Mouse (Mus musculus) kidney, postnatal 0 days (tissue): Measurements from ENCODE around the gene Marcks. TPM values are rescaled to one million over a fixed set of nuclear protein-coding genes. Genes with fewer than 3 reads are reported as not detected.
A peak's percentile ranks its signal among the peaks of the same experiment; 100 is the strongest.

Experiments
- ATAC-seq: fragments of 200-750 bp; cut with Nextera tagmentation; replicated peaks from 2 replicates; pipeline ENCODE4 v1.8.0; 2017; ENCODE audit warnings: low read depth, moderate number of reproducible peaks, moderate TSS enrichment, moderate library complexity; ENCODE audit not compliant: low FRiP score
- DNase-seq: peaks from one replicate; pipeline ENCODE4 v3.0.0-alpha.2; 2016; ENCODE audit warnings: low spot score
- H3K27ac ChIP-seq: fragments of 300-500 bp; sonication (generic); 2 replicates; pipeline ENCODE4 v1.5.1; 2014; ENCODE audit warnings: mild to moderate bottlenecking
- H3K27me3 ChIP-seq: fragments of 300-500 bp; sonication (generic); 2 replicates; pipeline ENCODE4 v1.6.1; 2014; ENCODE audit warnings: low read length, mixed read lengths; ENCODE audit not compliant: insufficient read depth
- H3K36me3 ChIP-seq: fragments of 300-500 bp; sonication (generic); 2 replicates; pipeline ENCODE4 v1.6.1; 2014; ENCODE audit warnings: low read length, mixed read lengths; ENCODE audit not compliant: insufficient read depth
- H3K4me1 ChIP-seq: fragments of 300-500 bp; sonication (generic); replicated peaks from 2 replicates; pipeline ENCODE4 v1.6.1; 2014; ENCODE audit warnings: antibody characterized with exemption, low read length, mixed read lengths; ENCODE audit not compliant: insufficient read depth
- H3K4me2 ChIP-seq: fragments of 300-500 bp; sonication (generic); 2 replicates; pipeline ENCODE4 v1.6.1; 2014; ENCODE audit warnings: mild to moderate bottlenecking, low read length, moderate library complexity, mixed read lengths
- H3K4me3 ChIP-seq: fragments of 300-500 bp; sonication (generic); replicated peaks from 2 replicates; pipeline ENCODE4 v1.5.1; 2014; ENCODE audit warnings: low read depth, low read length
- H3K9ac ChIP-seq: fragments of 300-500 bp; sonication (generic); 2 replicates; pipeline ENCODE4 v1.6.1; 2014; ENCODE audit warnings: low read depth, low read length
- H3K9me3 ChIP-seq: fragments of 300-500 bp; sonication (generic); replicated peaks from 2 replicates; pipeline ENCODE4 v1.6.1; 2016; ENCODE audit warnings: low read length, inconsistent platforms, mixed read lengths
- CTCF ChIP-seq: IDR thresholded peaks from 2 replicates; pipeline ENCODE4 v1.5.1; 2016; ENCODE audit warnings: antibody characterized with exemption, low read depth, mild to moderate bottlenecking, moderate library complexity
- WGBS: fragments of 180-500 bp; shearing (Covaris S2); extraction: QIAGEN DNeasy Blood & Tissue Kit; methylation state at CpG from one replicate; pipeline ENCODE4 v1.1.7; 2014; 5-methylcytosine and 5-hydroxymethylcytosine counted together
- polyA plus RNA-seq: library from polyadenylated mRNA; unstranded; fragments of >200 nt; fragmentation: Nextera tagmentation; extraction: Ambion mirVana; gene quantifications from 2 replicates; pipeline ENCODE4 v1.2.1, GENCODE M21; 2015

Marcks gene
- polyA plus RNA-seq, 1 experiment from 2014 or later: 113 TPM

- ATAC-seq (peak; percentile 29), DNase-seq (peak; percentile 82)
- Histone ChIP-seq H3K27me3 (no peaks in the 10 kb centered on the region), H3K4me3 (peak overlapping the region; percentile 82), H3K36me3 (0 out of 2 replicates have a peak, but pooled peaks cover 6% of the 10 kb centered on the region), H3K27ac (peak overlapping the region; percentile 98), H3K4me2 (peak overlapping the region; percentile 82), H3K9ac (peak overlapping the region; percentile 90), H3K9me3 (no peaks in the 10 kb centered on the region), H3K4me1 (no peaks in the 10 kb centered on the region)
- WGBS: under 1% methylated on average over 24 of the region's 24 CpGs
- no peak for TF ChIP-seq CTCF
Measured at GRCm38 (mm10) chr10:37137531-37138310, 999 bp downstream of the Marcks start.

GRCm38 (mm10) chr10:37136981-37137518 is 1.7 kb downstream of the Marcks start:
- no peaks in the 10 kb centered on the region for H3K9me3 ChIP-seq
- DNase-seq (peak; percentile 90), ATAC-seq (peak; percentile 86)
- H3K9ac ChIP-seq: peak overlapping the region; percentile 90
- peak overlapping the region; percentile 82 for H3K4me3 ChIP-seq
- H3K27me3 ChIP-seq: no peaks in the 10 kb centered on the region
- peak overlapping the region; percentile 98 for H3K27ac ChIP-seq
- H3K36me3 ChIP-seq: 0 out of 2 replicates have a peak, but pooled peaks cover 6% of the 10 kb centered on the region
- under 1% methylated on average over 47 of the region's 49 CpGs for WGBS
- no peaks in the 10 kb centered on the region for H3K4me1 ChIP-seq
- peak; percentile 79 for TF ChIP-seq CTCF
- peak overlapping the region; percentile 82 for H3K4me2 ChIP-seq

DNA sequence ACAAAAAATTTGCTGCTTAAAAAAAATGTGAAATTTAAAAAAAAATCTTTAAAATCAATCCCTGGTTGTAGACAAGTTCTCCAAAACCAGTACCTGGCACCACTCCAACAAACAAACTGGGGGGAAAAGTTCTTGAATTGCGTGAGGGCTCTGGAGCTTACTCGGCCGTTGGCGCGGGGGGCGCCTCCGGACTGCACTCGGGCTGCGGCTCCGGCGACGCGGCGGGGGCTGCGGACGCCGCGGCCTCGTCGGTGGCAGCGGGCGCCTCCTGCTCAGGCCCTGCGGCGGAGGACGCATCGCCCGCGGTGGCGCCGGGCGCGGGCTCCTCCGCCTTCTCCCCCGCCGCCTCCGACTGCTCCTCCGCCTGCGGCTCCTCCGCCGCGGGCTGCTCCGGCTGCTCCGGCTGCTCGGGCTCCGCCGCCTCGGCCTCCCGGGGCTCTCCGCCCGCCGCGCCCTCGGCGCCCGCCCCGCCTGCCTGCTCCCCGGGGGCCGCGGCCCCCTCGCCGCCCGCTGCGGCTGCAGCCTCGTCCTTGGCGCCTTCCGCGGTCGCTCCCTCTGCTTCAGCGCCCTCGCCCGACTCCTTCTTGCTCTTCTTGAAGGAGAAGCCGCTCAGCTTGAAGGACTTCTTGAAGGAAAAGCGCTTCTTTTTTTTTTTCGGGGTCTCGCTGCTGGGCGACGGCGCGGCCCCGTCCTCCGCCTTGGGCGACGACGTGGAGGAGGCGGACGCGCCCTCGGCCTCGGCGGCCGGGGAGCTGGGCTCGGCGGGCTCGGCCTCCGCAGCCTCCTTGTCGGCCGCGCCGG is 2.6 kb downstream of the Marcks start:
- Histone ChIP-seq H3K9ac (peak overlapping the region; percentile 90), H3K4me1 (no peaks in the 10 kb centered on the region), H3K9me3 (no peaks in the 10 kb centered on the region), H3K36me3 (0 out of 2 replicates have a peak, but pooled peaks cover 6% of the 10 kb centered on the region), H3K4me2 (peak overlapping the region; percentile 82), H3K4me3 (peak overlapping the region; percentile 82), H3K27ac (peak overlapping the region; percentile 98), H3K27me3 (no peaks in the 10 kb centered on the region)
- DNase-seq (peak; percentile 58), ATAC-seq (no peak; the same call in 1 of the 2 replicates)
- no peak for TF ChIP-seq CTCF
- 0% methylated on average over 76 of the region's 99 CpGs for WGBS

DNA sequence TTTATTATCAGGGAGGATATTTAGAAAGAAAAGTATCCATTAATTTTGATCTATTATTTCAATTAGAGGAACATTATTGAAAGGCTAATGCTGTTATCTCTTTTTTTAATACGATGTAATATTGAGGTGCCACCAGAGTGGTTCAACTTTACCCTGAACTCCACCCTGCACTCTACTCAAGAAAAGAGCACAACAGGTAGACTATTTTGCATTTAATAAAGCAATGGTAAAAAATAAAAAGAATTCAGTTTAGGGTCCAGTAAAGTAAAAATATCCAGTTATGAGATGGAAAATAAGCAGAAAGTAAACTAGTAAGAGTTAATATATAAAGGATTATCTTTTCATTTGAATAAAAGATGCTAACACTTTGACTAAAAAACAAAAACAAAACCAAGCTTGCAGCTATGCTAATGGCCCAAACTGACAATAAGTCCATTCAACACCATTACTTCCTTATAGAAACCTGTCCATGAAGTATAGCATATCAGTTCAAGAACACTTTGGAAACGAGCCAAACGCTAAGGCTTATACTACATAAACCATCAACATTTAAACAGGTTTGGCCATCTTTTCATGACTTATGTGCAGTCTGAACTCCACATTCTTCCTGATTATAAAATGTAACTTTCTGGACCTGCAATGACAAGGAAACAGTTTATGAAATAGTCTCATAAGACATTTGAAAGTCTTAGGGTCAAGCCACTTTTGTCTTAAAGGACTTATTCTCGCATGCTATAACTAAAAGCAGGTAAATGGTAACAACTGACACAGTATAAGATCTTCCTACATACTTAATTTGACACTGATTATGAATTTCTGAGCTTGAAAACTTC is 4.6 kb downstream of the Marcks start:
- H3K27ac ChIP-seq: no peak overlapping the region
- DNase-seq (no peak), ATAC-seq (no peak)
- H3K4me1 ChIP-seq: no peaks in the 10 kb centered on the region
- no peak overlapping the region for H3K9ac ChIP-seq
- 91% methylated on average over 4 of the region's 4 CpGs for WGBS
- no peak overlapping the region for H3K4me3 ChIP-seq
- no peaks in the 10 kb centered on the region for H3K27me3 ChIP-seq
- TF ChIP-seq CTCF: no peak
- H3K9me3 ChIP-seq: no peaks in the 10 kb centered on the region
- no peak overlapping the region for H3K4me2 ChIP-seq
- 0 out of 2 replicates have a peak, but pooled peaks cover 6% of the 10 kb centered on the region for H3K36me3 ChIP-seq

GRCm38 (mm10) chr10:37132671-37133070 is 6.0 kb downstream of the Marcks start:
- no peak for ATAC-seq
- DNase-seq: no peak
- Histone ChIP-seq H3K36me3 (0 out of 2 replicates have a peak, but pooled peaks cover 6% of the 10 kb centered on the region), H3K4me3 (no peak overlapping the region), H3K4me2 (no peak overlapping the region), H3K27ac (no peak overlapping the region), H3K27me3 (no peaks in the 10 kb centered on the region), H3K4me1 (no peaks in the 10 kb centered on the region), H3K9me3 (no peaks in the 10 kb centered on the region), H3K9ac (no peak overlapping the region)
- no peak for TF ChIP-seq CTCF
- WGBS: 95% methylated on average over 4 of the region's 4 CpGs
